Mouse (Mus musculus) forebrain, embryonic 16.5 days (tissue): ENCODE measurements around the gene Ssrp1. TPM values are rescaled to one million over a fixed set of nuclear protein-coding genes. Genes with fewer than 3 reads are reported as not detected.

ENCODE experiments used
- ATAC-seq: fragments of 200-750 bp; cut with Nextera tagmentation; 2 replicates; pipeline ENCODE4 v1.8.0; 2017; ENCODE audit warnings: mild to moderate bottlenecking, moderate library complexity
- H3K27ac ChIP-seq: fragments of 300-500 bp; sonication (generic); 2 replicates; pipeline ENCODE4 v1.5.1; 2014; ENCODE audit warnings: low read length, control low read depth
- H3K27me3 ChIP-seq: fragments of 300-500 bp; sonication (generic); replicated peaks from 2 replicates; pipeline ENCODE4 v1.6.1; 2014; ENCODE audit warnings: low read length; ENCODE audit not compliant: control insufficient read depth, insufficient read depth
- H3K36me3 ChIP-seq: fragments of 300-500 bp; sonication (generic); 2 replicates; pipeline ENCODE4 v1.6.1; 2014; ENCODE audit not compliant: control insufficient read depth, insufficient read depth
- H3K4me1 ChIP-seq: fragments of 300-500 bp; sonication (generic); replicated peaks from 2 replicates; pipeline ENCODE4 v1.6.1; 2014; ENCODE audit warnings: low read length; ENCODE audit not compliant: control insufficient read depth, insufficient read depth
- H3K4me2 ChIP-seq: fragments of 300-500 bp; sonication (generic); 2 replicates; pipeline ENCODE4 v1.6.1; 2014; ENCODE audit warnings: mild to moderate bottlenecking, low read length, control low read depth
- H3K4me3 ChIP-seq: fragments of 300-500 bp; sonication (generic); replicated peaks from 2 replicates; pipeline ENCODE4 v1.5.1; 2014; ENCODE audit warnings: mild to moderate bottlenecking, low read length, control low read depth
- H3K9ac ChIP-seq: fragments of 300-500 bp; sonication (generic); replicated peaks from 2 replicates; pipeline ENCODE4 v1.6.1; 2014; ENCODE audit warnings: low read depth, low read length, control low read depth
- H3K9me3 ChIP-seq: fragments of 300-500 bp; sonication (generic); 2 replicates; pipeline ENCODE4 v1.6.1; 2016; ENCODE audit warnings: low read length; ENCODE audit not compliant: control insufficient read depth
- WGBS: fragments of 180-500 bp; shearing (Covaris S2); extraction: QIAGEN DNeasy Blood & Tissue Kit; methylation state at CpG from one replicate; pipeline ENCODE4 v1.1.7; 2014; 5-methylcytosine and 5-hydroxymethylcytosine counted together
- polyA plus RNA-seq: library from polyadenylated mRNA; unstranded; fragments of >200 nt; fragmentation: Nextera tagmentation; extraction: Ambion mirVana; gene quantifications from 2 replicates; pipeline ENCODE4 v1.2.1, GENCODE M21; 2015

The Ssrp1 gene
- polyA plus RNA-seq, 1 experiment from 2014 or later = 228 TPM

DNA sequence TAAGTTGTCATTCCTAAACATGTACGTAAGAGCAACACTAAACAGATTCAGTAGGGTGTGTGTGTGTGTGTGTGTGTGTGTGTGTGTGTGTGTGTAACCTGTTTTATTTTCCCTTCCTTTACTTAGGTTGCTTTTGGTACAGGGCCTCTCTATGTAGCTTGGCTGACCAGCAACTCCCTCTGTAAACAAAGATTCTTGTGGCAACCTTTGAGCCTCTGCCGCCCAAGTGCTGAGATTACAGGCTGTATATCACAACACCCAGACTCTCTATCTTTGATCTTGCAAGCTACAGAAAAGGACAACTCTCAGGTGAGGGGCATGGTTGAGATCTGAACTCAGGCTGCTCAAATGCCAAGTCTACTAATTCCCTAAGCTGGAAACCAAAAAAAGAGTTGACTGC is 27.8 kb upstream of the Ssrp1 start:
- ATAC-seq = no peak

DNA sequence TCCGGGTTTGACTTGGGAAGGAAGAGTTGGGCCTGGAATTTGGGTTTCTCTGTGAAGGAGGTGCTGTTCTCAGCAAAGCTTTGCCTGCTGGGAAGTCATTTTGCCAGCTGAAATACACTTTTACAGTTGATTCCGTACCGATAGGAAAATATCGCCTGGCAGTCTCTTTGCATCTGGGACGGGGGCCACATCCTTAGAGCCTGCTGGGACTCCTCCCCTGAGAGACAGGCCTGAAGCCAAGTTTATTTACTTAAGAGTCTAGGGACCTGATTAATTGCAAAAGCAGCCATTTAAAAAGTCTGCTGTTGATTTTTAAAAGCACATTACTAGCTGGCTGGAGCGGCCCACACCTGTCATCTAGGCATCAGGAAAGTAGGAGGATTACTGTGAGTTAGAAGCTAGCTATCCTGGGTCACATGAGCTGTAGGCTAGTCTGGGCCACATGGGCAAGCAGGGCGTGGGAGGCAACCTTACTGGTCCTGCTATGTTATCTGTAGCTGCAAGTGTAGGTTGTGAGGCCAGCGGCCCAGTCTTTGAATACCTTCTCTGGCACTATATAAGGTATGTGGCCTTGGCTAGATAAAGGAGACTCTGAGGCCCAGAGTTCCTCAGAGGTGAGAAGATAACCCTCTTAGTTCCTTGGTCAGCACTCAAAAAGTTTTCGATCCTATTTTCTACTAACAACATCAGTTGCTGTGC is 25.0 kb upstream of the Ssrp1 start:
- 73% methylated on average over 9 of the region's 9 CpGs for WGBS
- no peak overlapping the region for H3K4me2 ChIP-seq
- no peak overlapping the region for H3K27ac ChIP-seq
- no peaks in the 10 kb centered on the region for H3K9me3 ChIP-seq
- no peaks in the 10 kb centered on the region for H3K36me3 ChIP-seq
- ATAC-seq = peak; percentile 75
- H3K27me3 ChIP-seq = no peaks in the 10 kb centered on the region
- H3K4me1 ChIP-seq = peaks cover 3% of the 10 kb centered on the region; the same call in 1 of the 2 replicates
- H3K4me3 ChIP-seq = no peak overlapping the region
- no peak overlapping the region for H3K9ac ChIP-seq

More for the DNA sequence above, 27.8 kb upstream of the Ssrp1 start:
- Histone ChIP-seq H3K9ac (no peak overlapping the region), H3K9me3 (no peaks in the 10 kb centered on the region), H3K36me3 (no peaks in the 10 kb centered on the region), H3K27ac (no peak overlapping the region), H3K4me2 (no peak overlapping the region), H3K4me1 (no peaks in the 10 kb centered on the region), H3K4me3 (no peak overlapping the region), H3K27me3 (no peaks in the 10 kb centered on the region)
- WGBS = 85% methylated on average over 2 of the region's 2 CpGs

DNA sequence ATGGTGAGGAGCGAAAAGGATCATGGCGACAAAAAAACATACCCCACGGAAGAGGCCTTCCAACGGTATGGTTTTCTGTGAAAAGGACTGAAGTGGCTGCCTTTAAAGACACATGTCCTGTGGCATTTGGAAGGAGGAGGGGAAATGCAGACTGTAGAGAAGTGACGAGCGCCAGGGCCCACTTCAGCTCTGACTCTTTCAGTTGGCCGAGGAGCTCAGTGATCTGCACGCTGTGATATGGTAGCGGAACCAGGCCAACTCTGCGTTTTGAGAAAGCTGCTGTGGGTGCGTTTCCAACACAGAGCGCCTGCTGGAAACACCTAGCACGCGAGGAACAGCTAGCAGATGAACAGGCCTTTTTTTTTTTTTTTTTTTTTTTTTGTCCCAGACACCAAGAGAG is 24.4 kb upstream of the Ssrp1 start:
- 79% methylated on average over 14 of the region's 14 CpGs for WGBS

DNA sequence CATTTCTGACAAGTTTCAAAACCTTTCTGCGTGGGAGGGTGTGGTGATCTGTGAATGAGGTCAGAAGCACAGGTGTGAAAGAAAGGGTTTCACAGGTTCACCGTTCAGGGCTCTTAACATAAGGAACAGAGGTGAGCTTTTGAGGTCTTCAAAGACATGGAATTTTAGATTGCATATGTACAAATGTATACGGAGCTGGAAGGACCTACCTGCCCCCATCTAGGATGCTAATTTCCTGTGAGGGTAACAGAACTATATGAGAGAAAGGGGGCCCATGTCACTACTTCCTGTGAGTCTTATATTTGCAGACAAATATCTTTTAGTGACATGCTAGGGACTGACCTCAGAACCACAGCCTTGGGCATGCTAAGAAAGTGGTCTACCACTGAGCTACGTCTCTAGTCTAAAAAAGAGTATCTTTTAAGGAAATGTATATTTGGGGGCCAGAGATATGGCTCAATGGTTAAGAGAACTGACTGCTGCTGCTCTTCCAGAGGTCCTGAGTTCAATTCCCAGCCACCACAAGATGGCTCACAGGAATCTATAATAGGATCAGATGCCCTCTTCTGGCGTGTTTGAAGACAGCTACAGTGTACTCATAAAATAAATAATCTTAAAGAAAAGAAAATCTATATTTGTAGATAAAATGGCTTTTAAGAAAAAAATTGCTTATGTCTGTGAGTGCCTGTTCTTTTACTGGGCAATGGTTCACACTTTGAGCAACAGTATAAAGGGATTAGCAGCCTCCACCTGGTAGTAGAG is 23.0 kb upstream of the Ssrp1 start:
- H3K9ac ChIP-seq = no peak overlapping the region
- ATAC-seq = no peak
- H3K4me3 ChIP-seq = no peak overlapping the region
- H3K4me2 ChIP-seq = no peak overlapping the region
- 84% methylated on average over 5 of the region's 5 CpGs for WGBS
- no peaks in the 10 kb centered on the region for H3K27me3 ChIP-seq
- peaks cover 3% of the 10 kb centered on the region; the same call in 1 of the 2 replicates for H3K4me1 ChIP-seq
- H3K27ac ChIP-seq = no peak overlapping the region
- H3K9me3 ChIP-seq = no peaks in the 10 kb centered on the region
- no peaks in the 10 kb centered on the region for H3K36me3 ChIP-seq

More for the DNA sequence above, 24.4 kb upstream of the Ssrp1 start:
- H3K4me2 ChIP-seq = no peak overlapping the region
- H3K9me3 ChIP-seq = no peaks in the 10 kb centered on the region
- H3K27ac ChIP-seq = no peak overlapping the region
- peaks cover 3% of the 10 kb centered on the region; the same call in 1 of the 2 replicates for H3K4me1 ChIP-seq
- ATAC-seq = peak; percentile 57
- H3K9ac ChIP-seq = no peak overlapping the region
- H3K4me3 ChIP-seq = no peak overlapping the region
- H3K27me3 ChIP-seq = no peaks in the 10 kb centered on the region
- no peaks in the 10 kb centered on the region for H3K36me3 ChIP-seq

DNA sequence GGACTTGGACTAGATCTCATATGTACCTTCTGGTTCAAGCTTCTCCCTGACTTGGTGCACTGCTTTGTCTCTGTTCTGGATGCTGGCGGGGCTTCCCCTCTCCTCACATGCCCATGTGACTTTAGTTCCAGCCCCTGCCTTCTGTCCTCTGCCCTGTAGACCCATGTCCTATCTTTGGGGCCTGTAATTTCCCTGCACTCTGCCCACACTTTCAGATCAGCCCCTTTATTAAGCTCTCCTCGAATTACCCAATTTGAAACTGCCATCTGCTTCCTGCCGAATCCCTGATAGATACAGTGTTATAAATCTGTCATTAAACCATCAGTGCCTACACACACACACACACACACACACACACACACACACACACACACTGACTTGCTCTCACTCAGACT is 22.4 kb upstream of the Ssrp1 start:
- no peak overlapping the region for H3K9ac ChIP-seq
- ATAC-seq = peak; percentile 21; the same call in 1 of the 2 replicates
- 46% methylated on average over 3 of the region's 3 CpGs for WGBS
- no peaks in the 10 kb centered on the region for H3K27me3 ChIP-seq
- H3K9me3 ChIP-seq = no peaks in the 10 kb centered on the region
- no peak overlapping the region for H3K4me2 ChIP-seq
- H3K4me1 ChIP-seq = peaks cover 3% of the 10 kb centered on the region; the same call in 1 of the 2 replicates
- H3K4me3 ChIP-seq = no peak overlapping the region
- H3K27ac ChIP-seq = no peak overlapping the region
- H3K36me3 ChIP-seq = no peaks in the 10 kb centered on the region

DNA sequence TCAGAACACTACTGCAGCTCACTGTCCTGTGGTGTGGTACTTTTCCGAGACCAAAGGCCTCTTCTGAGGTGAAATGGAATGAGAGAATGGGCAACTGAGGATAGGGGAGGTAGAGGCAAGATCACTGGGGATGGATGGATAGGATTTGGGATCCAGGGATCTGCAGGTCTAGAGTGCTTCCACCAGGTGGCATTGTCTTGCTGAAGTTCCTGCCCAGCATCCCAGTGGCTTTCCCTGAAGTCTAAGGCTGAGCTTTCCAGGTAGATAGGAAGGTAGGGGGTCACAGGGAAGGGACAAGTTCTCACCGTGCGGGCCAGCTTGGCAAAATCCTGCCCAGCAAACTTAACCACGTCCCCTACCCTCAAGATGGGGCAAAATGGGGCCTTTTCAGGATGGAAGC is 15.0 kb upstream of the Ssrp1 start:
- no peak overlapping the region for H3K4me2 ChIP-seq
- no peaks in the 10 kb centered on the region for H3K4me1 ChIP-seq
- no peak overlapping the region for H3K27ac ChIP-seq
- no peaks in the 10 kb centered on the region for H3K9me3 ChIP-seq
- H3K27me3 ChIP-seq = no peaks in the 10 kb centered on the region
- 25% methylated on average over 4 of the region's 4 CpGs for WGBS
- H3K9ac ChIP-seq = no peak overlapping the region
- H3K4me3 ChIP-seq = no peak overlapping the region
- no peaks in the 10 kb centered on the region for H3K36me3 ChIP-seq
- ATAC-seq = no peak

DNA sequence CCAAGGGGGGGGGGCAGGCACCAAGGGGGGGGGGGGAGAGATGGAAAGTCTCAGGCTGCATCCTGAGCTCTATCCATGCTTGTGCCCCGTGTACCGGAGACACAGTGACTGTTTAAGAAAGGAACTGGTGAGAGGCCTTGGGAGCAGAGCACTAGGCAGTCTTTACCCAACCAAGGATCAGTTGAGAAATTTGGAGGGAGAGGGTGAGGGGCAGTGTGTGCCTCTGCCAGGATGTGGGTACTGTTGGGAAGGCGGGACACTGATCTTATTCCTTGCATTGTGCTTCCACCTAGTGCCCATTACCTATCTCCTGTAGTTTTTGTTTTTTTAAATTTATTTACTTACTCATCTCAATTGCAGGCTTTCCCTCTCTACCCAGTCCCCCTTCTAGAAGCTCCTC is 10.9 kb upstream of the Ssrp1 start:
- no peaks in the 10 kb centered on the region for H3K9me3 ChIP-seq
- WGBS = 74% methylated on average over 3 of the region's 3 CpGs
- no peaks in the 10 kb centered on the region for H3K27me3 ChIP-seq
- H3K9ac ChIP-seq = no peak overlapping the region
- no peaks in the 10 kb centered on the region for H3K4me1 ChIP-seq
- ATAC-seq = no peak
- no peak overlapping the region for H3K27ac ChIP-seq
- H3K4me3 ChIP-seq = no peak overlapping the region
- H3K4me2 ChIP-seq = no peak overlapping the region
- no peaks in the 10 kb centered on the region for H3K36me3 ChIP-seq

DNA sequence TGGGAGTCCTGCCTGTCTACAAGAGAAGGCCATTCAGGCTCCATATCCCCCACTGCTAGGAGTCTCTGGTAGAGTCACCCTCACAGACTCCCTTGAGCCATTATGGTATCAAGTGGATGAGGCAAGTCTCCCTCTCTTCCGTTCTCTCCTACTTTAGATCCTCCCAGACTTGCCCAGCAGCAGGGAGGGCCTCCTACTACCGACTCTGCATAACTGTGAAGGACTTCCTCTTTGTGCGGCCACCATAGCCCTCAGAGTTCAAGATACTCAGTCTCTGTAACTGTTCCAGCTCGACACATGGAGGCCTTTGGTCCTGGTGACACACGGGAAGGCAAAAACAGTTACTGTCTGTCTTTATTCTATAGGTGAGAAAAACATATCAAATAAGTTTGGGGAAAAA is 9.8 kb upstream of the Ssrp1 start:
- no peaks in the 10 kb centered on the region for H3K9me3 ChIP-seq
- H3K9ac ChIP-seq = no peak overlapping the region
- H3K4me1 ChIP-seq = no peaks in the 10 kb centered on the region
- H3K36me3 ChIP-seq = no peaks in the 10 kb centered on the region
- no peaks in the 10 kb centered on the region for H3K27me3 ChIP-seq
- WGBS = 78% methylated on average over 5 of the region's 5 CpGs
- ATAC-seq = no peak
- H3K27ac ChIP-seq = no peak overlapping the region
- no peak overlapping the region for H3K4me2 ChIP-seq
- H3K4me3 ChIP-seq = no peak overlapping the region

DNA sequence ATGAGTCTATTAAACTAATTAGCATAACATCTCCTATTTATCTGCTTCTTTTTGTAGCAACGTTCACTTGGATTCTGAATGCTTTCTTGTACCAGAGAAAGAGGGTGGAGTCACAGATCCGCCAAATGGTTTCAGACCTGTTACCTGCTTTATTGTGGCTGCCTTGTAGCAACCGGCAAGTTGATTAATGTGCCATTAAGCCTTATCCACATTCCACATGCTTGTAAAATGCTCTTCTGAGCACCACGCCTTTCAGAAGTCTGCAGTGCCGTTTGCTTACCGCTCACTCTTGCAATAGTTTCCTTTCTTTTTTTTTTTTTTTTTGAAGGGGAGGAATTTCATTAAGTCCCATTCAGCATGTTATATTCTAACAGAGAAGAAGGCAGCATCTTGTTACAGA is 7.1 kb upstream of the Ssrp1 start:
- H3K27ac ChIP-seq = no peak overlapping the region
- no peak overlapping the region for H3K9ac ChIP-seq
- no peaks in the 10 kb centered on the region for H3K9me3 ChIP-seq
- H3K4me1 ChIP-seq = no peaks in the 10 kb centered on the region
- H3K4me3 ChIP-seq = no peak overlapping the region
- H3K4me2 ChIP-seq = no peak overlapping the region
- H3K36me3 ChIP-seq = no peaks in the 10 kb centered on the region
- no peak for ATAC-seq
- no peaks in the 10 kb centered on the region for H3K27me3 ChIP-seq
- 55% methylated on average over 6 of the region's 6 CpGs for WGBS
